Mouse (Mus musculus): ENCODE results near the gene Arhgap10. TPM values are rescaled to one million over a fixed set of nuclear protein-coding genes. Genes with fewer than 3 reads are reported as not detected.
A peak's percentile ranks its signal among the peaks of the same experiment; 100 is the strongest.

The Arhgap10 gene
- total RNA-seq, 1 experiment from 2014 or later: 14.1 TPM

DNA sequence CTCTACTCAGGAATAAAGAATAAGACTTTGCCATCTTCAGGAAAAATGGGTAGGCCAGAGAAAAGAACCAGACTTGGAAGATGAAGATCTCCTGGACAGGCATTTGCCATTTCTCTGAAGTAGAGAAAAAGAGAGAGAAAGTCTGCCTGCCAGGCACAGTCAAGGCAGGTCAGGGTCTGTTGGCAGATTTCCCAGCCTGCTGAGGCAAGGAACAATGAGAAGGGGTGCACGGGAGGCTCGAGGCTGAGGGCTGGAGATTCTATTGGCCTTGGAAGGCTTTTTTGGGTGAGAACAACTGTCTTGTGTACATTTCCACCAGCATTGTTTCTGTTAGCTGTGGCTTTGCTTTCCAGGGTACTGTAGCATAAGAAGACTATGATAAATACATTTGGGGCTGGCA lies 147.4 kb downstream of the Arhgap10 start:
- no peak for ATAC-seq (ENCODE audit: extremely low read depth, insufficient number of reproducible peaks, low FRiP score, poor library complexity, severe bottlenecking)

DNA sequence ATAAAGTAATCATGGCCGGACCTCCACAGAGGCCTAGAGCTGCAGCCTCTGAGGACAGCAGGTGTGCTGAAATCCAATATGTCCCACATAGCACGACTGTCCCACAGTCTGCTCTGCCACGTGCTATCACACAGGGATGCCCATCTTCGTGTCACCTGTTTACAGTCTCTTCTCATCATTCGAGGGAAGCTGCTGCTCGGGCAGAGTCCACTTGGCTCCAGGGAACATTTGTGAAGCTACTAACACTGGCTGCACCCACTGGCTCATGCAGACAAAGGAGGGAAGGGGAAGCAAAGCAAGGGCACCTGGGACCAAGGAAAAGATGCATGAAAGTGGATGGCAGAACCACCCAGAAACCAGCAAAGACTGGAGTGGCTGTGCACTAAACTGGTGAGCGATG lies 148.1 kb downstream of the Arhgap10 start:
- ATAC-seq (ENCODE audit: extremely low read depth, insufficient number of reproducible peaks, low FRiP score, poor library complexity, severe bottlenecking): no peak

DNA sequence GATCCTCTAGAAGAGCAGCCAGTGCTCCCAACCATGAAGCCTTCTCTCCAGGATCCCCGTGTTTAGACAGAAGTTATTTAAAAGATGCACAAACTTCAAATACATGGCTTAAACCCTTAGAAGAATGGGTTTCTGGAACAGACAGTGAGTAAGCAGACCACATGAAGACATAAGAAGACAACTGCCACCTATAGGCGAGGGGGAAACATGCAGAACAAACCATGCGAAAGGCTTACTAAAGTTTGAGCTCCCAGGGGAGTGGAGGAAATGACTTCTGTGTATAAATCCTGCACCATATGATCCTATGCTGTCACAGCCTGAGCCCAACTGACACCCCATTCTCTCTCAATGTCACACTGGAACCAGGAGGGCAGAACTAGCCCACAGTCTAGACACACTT lies 150.7 kb downstream of the Arhgap10 start:
- peak; percentile 48; the same call in 1 of the 2 replicates for ATAC-seq (ENCODE audit: extremely low read depth, insufficient number of reproducible peaks, low FRiP score, poor library complexity, severe bottlenecking)

DNA sequence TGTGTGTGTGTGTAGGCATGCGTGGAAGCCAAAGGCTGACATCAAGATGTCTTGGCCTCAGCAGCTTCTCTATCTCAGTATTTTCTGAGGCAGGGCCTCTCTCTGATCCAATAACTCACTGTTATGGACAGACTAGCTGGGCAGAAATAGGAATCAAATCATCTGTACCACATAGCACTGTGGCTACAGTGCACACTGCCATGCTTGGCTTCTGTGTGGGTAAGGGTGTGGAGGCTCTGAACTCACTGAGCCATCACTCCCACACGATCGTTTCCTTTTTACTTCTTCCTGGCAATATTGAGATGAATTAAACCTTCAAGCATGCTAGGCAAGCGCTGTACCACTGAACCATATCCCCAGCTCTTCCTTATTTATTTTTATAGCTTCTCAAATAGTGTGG lies 151.3 kb downstream of the Arhgap10 start:
- ATAC-seq (ENCODE audit: extremely low read depth, insufficient number of reproducible peaks, low FRiP score, poor library complexity, severe bottlenecking): no peak

DNA sequence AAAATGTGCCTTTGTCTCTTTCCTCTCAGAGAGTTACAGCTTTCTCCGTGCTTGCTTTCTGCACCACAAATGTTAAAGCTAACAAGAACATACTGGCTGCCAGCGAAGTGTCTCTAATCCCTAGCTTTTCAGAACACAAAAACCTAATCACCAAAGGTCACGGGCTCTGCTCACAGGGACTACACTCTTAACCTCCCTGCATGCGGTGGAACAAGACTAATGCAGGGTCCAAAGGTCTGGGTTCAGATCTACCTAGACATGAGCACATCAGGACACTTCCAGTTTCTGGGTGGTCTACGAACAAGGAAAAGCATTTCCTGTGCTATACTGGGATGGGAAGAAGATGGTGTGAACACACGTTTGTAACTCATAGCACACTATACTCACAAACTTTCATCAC lies 151.8 kb downstream of the Arhgap10 start:
- no peak for ATAC-seq (ENCODE audit: extremely low read depth, insufficient number of reproducible peaks, low FRiP score, poor library complexity, severe bottlenecking)

DNA sequence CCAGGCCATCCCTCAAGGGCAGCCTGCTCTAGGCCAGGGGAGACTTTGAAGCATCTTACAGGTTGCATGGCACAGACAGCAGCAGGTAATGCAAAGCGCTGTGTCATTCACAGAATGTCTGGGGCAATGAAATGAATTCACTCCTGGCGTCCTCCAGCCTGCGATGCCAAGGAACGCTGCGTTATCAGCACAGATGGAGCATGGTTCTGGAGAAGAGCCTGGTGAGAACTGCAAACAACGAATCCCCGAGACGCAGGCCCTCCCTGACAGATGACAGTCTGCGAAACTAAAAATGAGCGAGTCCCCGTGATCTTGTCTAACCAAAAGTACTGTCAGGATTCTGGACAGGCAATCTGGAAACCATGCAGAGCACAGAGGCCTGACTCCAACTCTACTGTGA lies 153.3 kb downstream of the Arhgap10 start:
- ATAC-seq (ENCODE audit: extremely low read depth, insufficient number of reproducible peaks, low FRiP score, poor library complexity, severe bottlenecking): no peak

DNA sequence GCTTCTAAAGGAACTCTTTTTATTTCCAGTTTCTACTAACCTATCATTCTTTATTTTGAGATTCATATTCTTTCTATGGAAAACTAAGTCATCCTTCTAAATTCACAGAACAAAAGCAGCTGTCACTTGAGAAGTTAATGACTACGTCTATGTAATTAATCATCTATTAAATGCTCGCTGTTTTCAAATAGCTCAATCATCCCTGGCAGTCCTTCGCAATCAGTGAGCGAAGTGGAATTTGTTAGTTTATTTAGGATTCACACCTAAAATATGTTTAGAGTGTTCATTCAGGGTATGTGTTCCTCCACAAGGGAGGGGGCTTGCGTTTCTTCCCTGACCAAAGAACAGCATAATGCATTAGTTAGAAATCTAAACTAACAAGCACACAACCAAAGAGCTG lies 156.9 kb downstream of the Arhgap10 start:
- ATAC-seq (ENCODE audit: extremely low read depth, insufficient number of reproducible peaks, low FRiP score, poor library complexity, severe bottlenecking): no peak

DNA sequence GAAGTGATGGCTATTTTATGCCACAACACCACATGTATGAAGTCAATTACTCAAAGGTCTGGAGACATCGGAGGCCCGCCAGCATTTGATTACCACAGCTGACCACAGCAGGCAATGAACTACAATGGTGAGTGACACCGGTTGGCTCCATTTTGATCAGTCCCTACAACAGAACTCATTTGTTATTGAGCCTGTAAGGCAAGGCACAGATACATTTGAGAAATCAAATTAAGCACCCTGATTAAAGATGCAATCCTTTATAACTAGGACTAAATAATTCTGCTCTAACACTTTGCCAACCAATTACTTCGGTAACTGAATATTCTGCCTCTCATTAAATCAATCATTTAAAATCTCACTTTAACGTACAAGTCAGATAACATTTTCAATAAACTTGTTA lies 157.3 kb downstream of the Arhgap10 start:
- ATAC-seq (ENCODE audit: extremely low read depth, insufficient number of reproducible peaks, low FRiP score, poor library complexity, severe bottlenecking): no peak

DNA sequence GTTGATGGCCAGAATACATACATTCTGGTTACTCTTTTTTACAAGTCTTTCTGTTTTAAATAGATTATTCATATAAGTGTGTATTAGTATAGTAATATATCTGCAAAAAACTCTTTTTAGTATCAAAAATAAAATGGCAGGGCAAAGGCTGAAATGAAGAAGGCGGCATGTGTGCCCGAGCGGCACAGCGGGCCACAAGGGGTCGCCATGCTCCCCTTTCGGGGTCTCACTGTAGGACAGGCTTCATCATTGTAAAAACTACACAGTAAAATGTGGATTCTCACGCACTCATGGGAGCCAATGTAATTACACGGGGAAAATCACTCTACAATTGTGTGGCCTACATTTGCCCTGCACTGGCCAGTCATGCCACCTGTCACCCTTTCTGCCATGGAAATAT lies 160.6 kb downstream of the Arhgap10 start:
- no peak for ATAC-seq (ENCODE audit: extremely low read depth, insufficient number of reproducible peaks, low FRiP score, poor library complexity, severe bottlenecking)

DNA sequence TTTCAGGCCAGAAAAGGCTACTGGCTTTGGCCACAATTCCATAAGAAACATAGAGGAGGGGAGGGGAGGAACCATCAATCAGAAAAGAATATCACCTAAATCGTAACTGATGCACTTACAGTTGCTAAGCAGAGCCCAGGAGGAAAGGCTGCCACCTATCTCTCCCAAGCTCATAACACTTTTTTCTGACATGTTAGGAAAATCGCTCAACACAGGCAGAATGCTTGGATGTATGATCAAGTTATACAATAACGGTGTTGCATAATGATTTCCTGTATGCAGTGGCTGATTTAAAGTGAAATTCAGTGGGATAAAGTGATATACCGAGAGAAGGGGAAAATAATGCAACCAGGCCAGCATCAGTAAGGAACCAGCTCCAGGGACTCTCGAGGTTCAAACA lies 162.4 kb downstream of the Arhgap10 start:
- ATAC-seq (ENCODE audit: extremely low read depth, insufficient number of reproducible peaks, low FRiP score, poor library complexity, severe bottlenecking): no peak

DNA sequence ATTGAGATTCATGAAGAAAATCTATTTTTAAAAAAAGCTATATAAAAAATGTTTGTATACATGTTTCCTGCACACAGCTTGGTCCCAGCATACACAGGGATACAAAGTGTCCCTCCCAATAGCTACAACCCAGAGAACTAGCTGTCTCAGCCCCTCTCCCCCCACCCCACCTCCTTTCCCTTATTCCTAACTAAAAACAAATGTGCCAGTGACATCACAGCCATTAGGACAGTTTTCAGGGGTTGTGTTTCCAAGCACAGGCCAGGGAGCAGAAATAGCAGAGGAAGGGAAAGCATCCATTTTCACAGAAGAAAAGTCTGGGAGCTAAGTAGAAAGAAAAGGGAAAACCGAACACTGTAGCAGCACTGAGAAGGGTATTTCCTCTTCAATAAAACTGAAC lies 163.6 kb downstream of the Arhgap10 start:
- no peak for ATAC-seq (ENCODE audit: extremely low read depth, insufficient number of reproducible peaks, low FRiP score, poor library complexity, severe bottlenecking)

DNA sequence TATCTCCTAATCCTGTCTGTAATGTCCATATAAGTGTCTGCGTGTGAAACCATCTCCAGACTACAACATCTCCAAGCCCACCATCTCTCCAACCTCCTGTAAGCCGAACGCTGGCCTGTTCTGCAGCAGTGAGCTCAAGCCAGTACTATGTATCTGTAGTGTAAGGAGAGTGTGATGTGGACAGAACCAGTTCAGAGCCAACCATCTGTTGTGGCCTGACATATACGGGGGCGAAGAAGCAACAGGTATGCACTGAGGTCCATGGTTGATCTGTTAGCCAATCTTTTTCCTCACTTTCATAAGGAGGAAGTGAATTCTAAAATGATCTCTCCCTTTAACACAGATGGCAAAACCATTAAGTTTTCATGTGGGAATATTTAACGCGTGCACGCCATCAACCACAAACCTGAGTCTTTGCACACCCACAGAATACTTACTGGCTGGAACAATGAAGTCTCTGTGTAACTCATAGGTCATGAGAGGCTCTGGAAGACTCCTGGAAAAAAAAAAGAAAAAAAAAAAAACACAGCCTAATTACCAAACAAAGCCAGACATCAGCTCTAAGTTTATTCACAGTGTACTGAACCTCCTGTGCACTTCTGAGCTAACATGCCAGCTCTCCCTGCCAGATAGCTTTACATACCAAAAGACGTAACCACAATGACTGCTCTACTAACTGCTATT lies 166.4 kb downstream of the Arhgap10 start:
- ATAC-seq (ENCODE audit: extremely low read depth, insufficient number of reproducible peaks, low FRiP score, poor library complexity, severe bottlenecking): no peak

DNA sequence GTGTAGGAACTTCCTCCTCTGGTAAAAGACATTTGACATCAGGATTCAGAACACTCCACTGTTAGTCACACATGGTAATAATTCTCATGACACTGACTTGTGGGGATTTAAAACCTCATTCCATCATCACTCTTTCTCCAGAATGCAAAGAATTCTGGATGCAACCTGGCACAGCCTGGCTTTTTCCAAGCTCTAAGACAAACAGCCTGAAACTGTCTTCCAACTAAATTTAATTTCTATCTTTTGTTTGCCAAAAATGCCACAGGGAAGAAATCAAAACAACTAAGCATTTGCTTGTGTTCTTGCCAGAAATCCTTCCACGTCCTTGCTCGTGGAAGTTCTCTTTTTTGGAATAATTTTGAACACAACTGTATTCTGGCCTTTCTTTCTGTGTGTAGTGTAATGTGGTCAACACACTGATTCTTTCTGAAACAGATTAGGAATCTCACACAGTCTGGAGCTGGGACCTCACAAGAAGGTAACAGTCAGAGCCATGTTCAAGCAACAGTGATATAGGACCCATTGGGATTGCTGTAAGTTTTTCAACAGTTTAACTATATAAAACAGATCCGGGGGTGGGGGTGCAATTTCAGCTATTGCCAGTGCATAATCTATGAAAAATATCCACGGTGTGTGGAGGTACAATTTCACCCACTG lies 167.5 kb downstream of the Arhgap10 start:
- no peak for ATAC-seq (ENCODE audit: extremely low read depth, insufficient number of reproducible peaks, low FRiP score, poor library complexity, severe bottlenecking)

DNA sequence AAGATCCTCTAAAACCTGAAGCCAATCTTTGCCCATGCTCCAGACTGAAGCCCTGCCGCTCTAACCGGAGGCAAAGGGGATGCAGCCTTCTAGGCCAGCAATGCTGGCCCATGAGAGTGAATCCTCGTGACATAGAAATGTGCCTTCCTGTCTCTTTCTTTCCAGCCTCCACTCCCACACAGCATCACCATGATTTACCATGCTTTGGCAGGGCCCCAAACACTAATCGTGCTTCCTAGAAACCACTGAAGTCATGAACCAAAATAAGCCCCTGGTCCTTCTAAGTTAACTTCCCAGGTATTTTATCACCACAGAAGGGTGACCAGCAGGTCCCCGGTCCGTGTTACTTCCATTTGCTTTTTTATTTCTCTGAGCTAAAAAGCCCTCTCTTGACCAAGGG lies 173.8 kb downstream of the Arhgap10 start:
- ATAC-seq (ENCODE audit: extremely low read depth, insufficient number of reproducible peaks, low FRiP score, poor library complexity, severe bottlenecking): no peak

DNA sequence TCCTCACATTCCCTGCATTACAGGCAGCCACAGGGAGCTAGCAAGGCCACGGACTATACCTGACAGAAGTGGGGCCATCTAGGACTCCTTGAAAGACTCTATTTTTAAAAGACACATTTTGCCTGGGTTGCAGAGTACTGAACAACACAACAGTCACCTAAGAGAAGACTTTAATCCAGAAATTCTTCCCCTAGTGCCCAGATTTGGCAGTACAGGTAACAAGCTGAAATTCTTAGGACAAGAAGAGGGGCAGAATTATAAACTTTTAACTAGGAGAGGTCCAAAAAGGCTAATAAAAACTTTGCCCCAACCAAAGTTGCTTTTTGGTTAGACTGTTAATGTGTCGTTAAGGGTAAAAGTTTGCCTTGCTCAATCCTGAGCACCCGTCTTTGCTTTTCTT lies 174.4 kb downstream of the Arhgap10 start:
- ATAC-seq (ENCODE audit: extremely low read depth, insufficient number of reproducible peaks, low FRiP score, poor library complexity, severe bottlenecking): no peak

DNA sequence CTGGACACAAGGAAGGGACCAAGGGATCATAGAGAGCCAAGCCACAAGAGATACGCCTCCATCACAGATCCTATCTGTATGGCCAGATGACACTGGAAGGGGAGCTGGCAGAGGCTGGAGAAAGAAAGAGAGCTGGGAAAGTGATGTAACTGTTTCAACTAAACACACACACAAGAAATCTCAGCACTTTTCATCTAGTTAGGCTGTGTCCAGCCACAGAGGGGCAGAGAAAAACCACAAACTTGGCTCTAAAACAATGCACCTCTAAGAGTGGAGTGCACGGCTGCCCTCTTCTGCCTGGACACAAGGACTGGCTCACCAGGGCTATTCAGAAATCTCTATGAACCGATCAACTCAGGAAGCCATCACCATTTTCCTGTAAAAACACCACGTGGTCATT lies 175.6 kb downstream of the Arhgap10 start:
- ATAC-seq (ENCODE audit: extremely low read depth, insufficient number of reproducible peaks, low FRiP score, poor library complexity, severe bottlenecking): no peak

DNA sequence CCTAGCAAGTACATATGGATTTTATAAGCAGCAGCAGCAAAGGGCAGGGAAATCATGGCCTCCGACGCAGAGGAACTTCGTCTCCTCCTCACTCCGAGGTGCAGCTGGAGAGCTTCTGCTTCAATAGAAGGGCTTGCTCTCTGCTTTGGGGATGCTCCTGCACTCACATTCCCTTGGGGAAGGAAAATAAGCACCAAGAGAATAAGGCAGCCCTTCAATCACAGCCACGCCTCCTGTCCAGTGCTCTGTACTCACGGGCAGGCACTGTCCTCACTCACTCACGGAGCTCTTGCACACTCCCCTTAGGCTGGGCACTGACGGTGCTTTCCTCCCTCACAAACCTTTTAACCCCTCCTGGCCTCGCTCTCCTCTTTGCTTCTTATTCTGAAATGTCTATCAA lies 176.4 kb downstream of the Arhgap10 start:
- ATAC-seq (ENCODE audit: extremely low read depth, insufficient number of reproducible peaks, low FRiP score, poor library complexity, severe bottlenecking): no peak

DNA sequence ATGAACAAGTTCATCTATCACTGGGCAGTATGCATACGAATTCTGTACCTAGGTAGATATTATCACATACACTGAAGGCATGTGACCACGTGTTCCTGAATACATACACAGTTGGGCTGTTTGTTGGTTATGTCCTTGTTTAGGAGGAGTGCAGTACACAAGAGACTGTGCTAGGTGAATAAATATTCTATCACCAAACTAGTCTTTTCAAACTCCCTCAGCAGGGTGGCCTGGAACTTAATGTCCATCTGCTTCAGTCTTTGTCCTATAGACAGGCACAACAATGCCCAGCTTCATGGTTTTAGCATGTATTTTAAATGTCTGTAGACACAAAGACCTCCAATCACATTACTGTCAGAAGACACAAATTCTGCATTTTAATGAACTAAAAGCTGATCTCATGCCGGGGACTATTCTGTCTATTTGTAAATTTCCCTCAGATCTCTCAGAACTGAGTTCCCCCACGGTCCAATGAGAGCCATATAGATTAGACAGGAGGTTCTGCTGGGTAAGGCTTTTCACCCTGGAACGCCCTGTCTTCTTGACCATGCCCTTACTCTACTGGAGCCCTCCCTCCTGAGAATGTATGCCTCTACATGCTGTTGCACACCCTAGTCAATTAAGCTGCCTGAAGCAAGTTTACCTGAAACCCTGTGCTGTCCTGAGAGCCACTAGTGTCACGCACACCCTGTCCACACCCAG lies 177.6 kb downstream of the Arhgap10 start:
- ATAC-seq (ENCODE audit: extremely low read depth, insufficient number of reproducible peaks, low FRiP score, poor library complexity, severe bottlenecking): no peak

DNA sequence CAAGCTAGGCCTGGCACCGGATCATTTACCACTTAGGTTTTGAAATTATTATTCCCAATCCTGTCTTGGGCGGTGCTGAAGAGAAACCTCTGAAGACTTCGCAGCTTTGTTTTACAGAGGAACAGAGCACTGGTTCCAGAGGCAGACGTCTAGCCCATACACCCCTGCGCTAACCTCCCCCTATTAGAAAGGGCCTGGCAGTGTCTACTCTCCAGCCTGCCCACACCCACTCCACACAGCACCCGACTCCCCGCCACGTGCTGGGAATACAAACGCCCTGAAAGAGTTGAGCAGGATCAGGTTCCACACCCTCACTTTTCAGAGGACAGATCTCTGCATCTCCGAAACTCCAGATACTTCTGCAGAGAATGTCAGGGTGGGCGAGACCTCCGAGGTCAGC lies 180.5 kb downstream of the Arhgap10 start:
- no peak for ATAC-seq (ENCODE audit: extremely low read depth, insufficient number of reproducible peaks, low FRiP score, poor library complexity, severe bottlenecking)

DNA sequence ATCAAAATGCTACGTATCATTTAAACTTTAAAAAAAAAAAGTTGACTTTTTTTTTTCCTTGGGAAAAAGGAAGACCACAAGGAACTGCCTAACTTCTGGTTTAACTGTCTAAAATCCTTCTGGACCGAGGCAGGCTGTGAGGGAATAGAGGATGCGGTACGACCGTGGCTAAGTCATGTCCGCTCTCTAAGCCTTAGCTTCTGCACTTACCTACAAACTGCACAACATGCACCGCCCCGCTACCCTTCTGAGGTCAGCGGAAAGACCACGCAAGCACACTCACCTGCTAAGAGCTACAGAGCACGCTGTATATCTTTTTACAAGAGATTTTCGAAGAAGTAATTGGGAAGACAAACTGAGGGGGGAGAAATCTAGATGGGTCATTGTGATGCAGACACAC lies 186.6 kb downstream of the Arhgap10 start:
- ATAC-seq (ENCODE audit: extremely low read depth, insufficient number of reproducible peaks, low FRiP score, poor library complexity, severe bottlenecking): no peak

Measured in neutrophil, adult 5-6 weeks (primary cell).